Mouse (Mus musculus): Measurements from ENCODE around the gene Sh3bp5.

GRCm38 (mm10) chr14:31387301-31387981 is 48.4 kb downstream of the Sh3bp5 start:
- TF ChIP-seq POLR2A (IDR thresholded peaks at IDR 0.05; ENCODE audit: borderline replicate concordance, low read depth, low read length) (no peak), CTCF (IDR thresholded peaks at IDR 0.05; ENCODE audit: low read depth, low read length) (no peak)

All from bone marrow macrophage, adult 2 months (primary cell).